Mouse (Mus musculus): Measurements from ENCODE around the gene Runx1. TPM values are rescaled to one million over a fixed set of nuclear protein-coding genes. Genes with fewer than 3 reads are reported as not detected.

Runx1 gene
- polyA plus RNA-seq, 1 experiment, result 0.48 TPM

DNA sequence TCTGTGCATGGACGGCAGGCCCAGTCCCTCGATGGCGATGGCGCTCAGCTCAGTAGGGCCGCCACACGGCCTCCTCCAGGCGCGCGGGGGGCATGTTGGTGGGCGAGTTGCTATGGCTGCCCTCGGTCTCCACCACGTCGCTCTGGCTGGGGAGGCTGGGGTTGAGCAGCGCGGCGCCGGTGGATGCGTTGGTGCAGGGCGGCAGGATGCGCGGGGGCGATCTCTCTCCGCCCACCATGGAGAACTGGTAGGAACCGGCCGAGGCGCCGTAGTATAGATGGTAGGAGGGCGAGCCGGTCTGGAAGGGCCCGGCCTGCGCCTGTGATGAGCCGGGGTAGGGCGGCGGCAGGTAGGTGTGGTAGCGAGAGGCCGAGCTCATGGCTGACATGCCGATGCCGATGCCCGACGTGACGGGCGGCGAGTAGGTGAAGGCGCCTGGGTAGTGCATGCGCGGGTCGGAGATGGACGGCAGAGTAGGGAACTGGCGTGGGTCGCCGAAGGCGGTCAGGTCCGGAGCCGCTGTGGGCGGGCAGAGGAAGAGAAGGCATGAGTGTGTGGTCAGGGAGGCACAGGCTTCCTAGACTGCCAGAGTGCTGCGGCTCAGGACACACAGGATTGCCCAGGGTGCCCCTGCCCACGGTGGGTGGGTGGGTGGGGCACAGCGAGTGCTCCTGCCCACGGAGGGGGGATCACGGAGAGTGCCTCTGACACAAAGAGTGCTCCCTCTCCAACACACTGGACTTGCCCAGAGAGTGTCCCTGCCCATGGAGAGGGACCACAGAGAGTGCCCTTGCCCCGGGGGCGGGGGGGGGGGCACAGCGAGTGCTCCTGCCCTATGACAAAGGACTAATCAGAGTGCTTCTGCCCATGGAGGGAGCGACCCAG, 220.1 kb downstream of the Runx1 start:
- H3K27ac ChIP-seq (ENCODE audit: insufficient read depth, low read length), result no peak overlapping the region
- TF ChIP-seq CTCF (IDR thresholded peaks at IDR 0.05; ENCODE audit: extremely low read depth, insufficient read depth, low read length) (no peak), POLR2A (IDR thresholded peaks at IDR 0.05; ENCODE audit: extremely low read depth, insufficient read depth, low read length) (no peak)
- H3K4me1 ChIP-seq (ENCODE audit: control insufficient read depth, insufficient read depth, low read length), result no peaks in the 10 kb centered on the region
- H3K4me3 ChIP-seq (ENCODE audit: insufficient read depth, low read length), result peak overlapping the region; percentile 16; the same call in 1 of the 2 replicates

DNA sequence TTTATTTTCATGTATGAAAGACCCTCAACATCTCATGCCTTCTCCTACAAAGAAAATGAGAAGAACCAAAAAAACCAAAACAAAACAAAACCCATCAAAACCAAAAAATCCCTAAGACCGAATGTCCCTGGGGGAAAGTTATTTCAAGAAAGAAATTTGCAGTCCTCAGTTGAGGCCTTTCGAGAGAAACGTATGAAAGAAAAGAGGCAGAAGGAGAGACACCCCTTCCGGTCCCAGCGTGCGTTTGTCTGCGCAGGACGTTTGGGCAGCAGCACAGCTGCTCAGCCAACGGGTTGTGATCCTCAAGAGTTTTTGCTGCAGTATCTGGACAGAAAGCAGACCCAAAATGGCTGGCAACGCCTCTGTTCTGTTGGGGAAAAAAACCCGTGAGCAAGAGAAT, 223.4 kb downstream of the Runx1 start:
- TF ChIP-seq CTCF (IDR thresholded peaks at IDR 0.05; ENCODE audit: extremely low read depth, insufficient read depth, low read length), result no peak
- no peak for TF ChIP-seq POLR2A (IDR thresholded peaks at IDR 0.05; ENCODE audit: extremely low read depth, insufficient read depth, low read length)
- Histone ChIP-seq H3K27ac (ENCODE audit: insufficient read depth, low read length) (no peak overlapping the region), H3K4me1 (ENCODE audit: control insufficient read depth, insufficient read depth, low read length) (no peaks in the 10 kb centered on the region), H3K4me3 (ENCODE audit: insufficient read depth, low read length) (no peak overlapping the region)

DNA sequence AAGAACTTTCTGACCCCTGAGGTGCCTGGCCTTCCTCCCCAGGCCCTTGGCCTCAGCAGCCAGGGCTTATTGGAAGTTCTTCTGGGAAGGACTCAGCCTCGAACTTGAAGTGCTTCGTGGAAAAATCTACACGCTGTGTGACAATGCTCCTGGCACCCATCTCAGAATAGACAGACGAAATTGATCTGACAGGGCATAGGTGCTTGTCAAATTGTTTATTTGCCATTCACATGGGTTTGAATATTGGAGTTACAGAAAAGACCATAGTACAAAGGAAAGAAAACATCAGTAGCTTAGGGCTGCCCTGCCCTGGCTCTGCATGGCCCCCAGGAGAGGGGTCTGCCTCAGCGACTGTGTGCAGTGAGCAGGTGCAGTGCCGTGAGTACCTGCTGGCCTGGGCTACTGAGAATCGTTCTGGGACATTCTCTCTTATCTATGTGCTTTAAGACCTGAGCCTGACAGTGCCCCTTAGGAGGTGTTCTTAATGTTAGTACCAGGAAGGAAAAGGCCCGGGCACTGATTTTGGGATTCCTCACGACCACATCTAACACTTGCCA, 224.6 kb downstream of the Runx1 start:
- H3K27ac ChIP-seq (ENCODE audit: insufficient read depth, low read length), result no peak overlapping the region
- TF ChIP-seq POLR2A (IDR thresholded peaks at IDR 0.05; ENCODE audit: extremely low read depth, insufficient read depth, low read length) (no peak), CTCF (IDR thresholded peaks at IDR 0.05; ENCODE audit: extremely low read depth, insufficient read depth, low read length) (no peak)
- no peaks in the 10 kb centered on the region for H3K4me1 ChIP-seq (ENCODE audit: control insufficient read depth, insufficient read depth, low read length)
- no peak overlapping the region for H3K4me3 ChIP-seq (ENCODE audit: insufficient read depth, low read length)

DNA sequence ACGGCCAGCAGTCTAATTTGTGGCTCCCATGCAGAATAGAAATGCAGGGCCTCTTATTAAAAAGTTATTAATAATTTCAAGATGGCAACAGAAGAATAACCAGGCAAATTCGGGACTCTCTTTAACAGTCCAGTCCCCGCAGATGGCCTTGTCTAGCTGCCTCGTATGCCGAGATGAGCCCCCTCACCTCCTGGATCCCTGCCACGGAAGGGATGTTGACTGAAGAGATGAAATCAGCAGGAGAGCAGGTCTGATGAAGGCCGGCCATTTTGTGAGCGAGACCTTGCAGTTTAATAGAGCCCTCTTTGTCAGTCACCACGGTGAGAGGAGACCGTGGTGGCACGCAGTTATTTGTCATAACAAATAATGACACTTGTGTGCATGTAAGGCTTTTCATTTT, 226.5 kb downstream of the Runx1 start:
- Histone ChIP-seq H3K27ac (ENCODE audit: insufficient read depth, low read length) (no peak overlapping the region), H3K4me3 (ENCODE audit: insufficient read depth, low read length) (no peak overlapping the region), H3K4me1 (ENCODE audit: control insufficient read depth, insufficient read depth, low read length) (no peaks in the 10 kb centered on the region)
- no peak for TF ChIP-seq CTCF (IDR thresholded peaks at IDR 0.05; ENCODE audit: extremely low read depth, insufficient read depth, low read length)
- no peak for TF ChIP-seq POLR2A (IDR thresholded peaks at IDR 0.05; ENCODE audit: extremely low read depth, insufficient read depth, low read length)

DNA sequence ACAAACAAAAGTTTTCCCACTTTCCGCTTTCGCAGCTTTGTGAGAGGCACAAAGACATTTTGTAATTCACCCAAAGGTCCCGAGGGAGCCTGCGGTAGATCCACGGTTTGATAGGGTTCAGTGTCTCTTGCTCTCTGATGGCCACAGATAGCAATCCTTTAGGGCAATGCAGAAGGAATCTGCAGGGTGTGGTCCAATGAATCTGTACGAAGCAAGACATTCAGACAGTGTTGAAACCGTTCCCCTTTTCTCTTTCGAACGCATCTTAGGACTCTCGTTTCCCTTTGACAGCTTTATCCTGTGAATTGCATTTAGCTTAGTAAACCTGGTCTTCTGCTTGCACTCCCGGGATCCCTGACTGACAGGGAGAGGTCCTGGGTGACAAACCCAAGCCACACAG, 228.3 kb downstream of the Runx1 start:
- no peak for TF ChIP-seq CTCF (IDR thresholded peaks at IDR 0.05; ENCODE audit: extremely low read depth, insufficient read depth, low read length)
- no peak for TF ChIP-seq POLR2A (IDR thresholded peaks at IDR 0.05; ENCODE audit: extremely low read depth, insufficient read depth, low read length)
- H3K27ac ChIP-seq (ENCODE audit: insufficient read depth, low read length), result no peak overlapping the region
- no peak overlapping the region for H3K4me3 ChIP-seq (ENCODE audit: insufficient read depth, low read length)
- H3K4me1 ChIP-seq (ENCODE audit: control insufficient read depth, insufficient read depth, low read length), result no peaks in the 10 kb centered on the region

DNA sequence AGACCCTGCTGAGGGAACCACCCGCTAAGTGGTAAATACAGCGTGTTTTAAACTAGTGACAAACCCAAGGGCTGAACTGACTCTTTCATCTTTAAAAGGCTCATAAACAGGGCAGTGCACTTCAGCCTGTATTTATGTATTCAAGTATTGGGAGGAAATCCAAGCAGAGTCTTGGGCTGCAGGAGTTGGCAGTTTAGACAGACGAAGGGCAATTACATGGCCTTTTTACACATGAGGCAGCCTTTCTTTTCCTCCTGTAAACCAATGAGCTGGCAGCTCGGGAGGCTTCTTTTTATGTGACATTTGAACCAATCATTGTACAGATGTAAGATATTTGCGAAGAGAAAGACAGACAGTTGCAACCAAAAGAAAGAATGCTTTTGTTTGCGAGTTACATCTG, 233.7 kb downstream of the Runx1 start:
- Histone ChIP-seq H3K4me1 (ENCODE audit: control insufficient read depth, insufficient read depth, low read length) (no peaks in the 10 kb centered on the region), H3K4me3 (ENCODE audit: insufficient read depth, low read length) (no peak overlapping the region), H3K27ac (ENCODE audit: insufficient read depth, low read length) (no peak overlapping the region)
- TF ChIP-seq CTCF (IDR thresholded peaks at IDR 0.05; ENCODE audit: extremely low read depth, insufficient read depth, low read length) (no peak), POLR2A (IDR thresholded peaks at IDR 0.05; ENCODE audit: extremely low read depth, insufficient read depth, low read length) (no peak)

DNA sequence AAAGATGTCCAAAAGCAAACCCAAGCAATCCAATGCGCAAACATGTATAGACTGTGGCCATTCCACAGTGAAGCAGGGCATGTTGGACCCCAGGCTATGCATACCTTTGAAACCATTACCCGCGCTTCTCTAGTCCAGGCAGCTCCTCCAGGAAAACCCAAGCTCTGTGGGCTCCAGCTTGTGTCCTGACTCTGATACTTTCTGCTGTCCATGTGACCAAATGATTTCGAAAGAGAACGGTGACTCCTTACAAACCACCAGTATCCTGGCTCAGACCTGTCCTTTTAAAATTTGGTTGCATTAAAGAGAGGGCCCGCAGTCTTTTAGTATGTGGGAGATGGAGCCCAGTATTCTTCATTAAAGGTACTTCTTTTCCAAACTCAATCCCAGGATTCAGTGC, 234.2 kb downstream of the Runx1 start:
- Histone ChIP-seq H3K27ac (ENCODE audit: insufficient read depth, low read length) (no peak overlapping the region), H3K4me1 (ENCODE audit: control insufficient read depth, insufficient read depth, low read length) (no peaks in the 10 kb centered on the region), H3K4me3 (ENCODE audit: insufficient read depth, low read length) (no peak overlapping the region)
- TF ChIP-seq POLR2A (IDR thresholded peaks at IDR 0.05; ENCODE audit: extremely low read depth, insufficient read depth, low read length) (no peak), CTCF (IDR thresholded peaks at IDR 0.05; ENCODE audit: extremely low read depth, insufficient read depth, low read length) (no peak)

DNA sequence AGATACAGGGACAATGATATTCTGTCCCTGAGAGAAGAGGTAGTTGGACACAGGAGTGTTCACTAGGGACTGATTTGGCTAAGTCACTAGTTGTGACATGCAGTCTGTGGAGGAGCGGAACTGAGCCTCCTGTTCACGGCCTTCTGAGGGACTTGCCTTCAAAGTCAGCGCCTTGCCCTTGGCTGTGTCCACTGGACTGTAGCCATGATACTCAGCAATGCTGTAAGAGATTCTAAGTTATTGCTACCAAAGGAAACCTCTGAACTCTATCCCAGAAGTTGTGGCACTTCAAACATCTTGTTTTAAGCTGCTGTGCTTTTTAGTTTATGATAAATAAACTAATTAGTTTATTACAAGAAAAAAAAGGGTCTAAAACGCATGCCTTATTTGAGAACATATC, 238.1 kb downstream of the Runx1 start:
- TF ChIP-seq POLR2A (IDR thresholded peaks at IDR 0.05; ENCODE audit: extremely low read depth, insufficient read depth, low read length) (no peak), CTCF (IDR thresholded peaks at IDR 0.05; ENCODE audit: extremely low read depth, insufficient read depth, low read length) (no peak)
- no peak overlapping the region for H3K27ac ChIP-seq (ENCODE audit: insufficient read depth, low read length)

DNA sequence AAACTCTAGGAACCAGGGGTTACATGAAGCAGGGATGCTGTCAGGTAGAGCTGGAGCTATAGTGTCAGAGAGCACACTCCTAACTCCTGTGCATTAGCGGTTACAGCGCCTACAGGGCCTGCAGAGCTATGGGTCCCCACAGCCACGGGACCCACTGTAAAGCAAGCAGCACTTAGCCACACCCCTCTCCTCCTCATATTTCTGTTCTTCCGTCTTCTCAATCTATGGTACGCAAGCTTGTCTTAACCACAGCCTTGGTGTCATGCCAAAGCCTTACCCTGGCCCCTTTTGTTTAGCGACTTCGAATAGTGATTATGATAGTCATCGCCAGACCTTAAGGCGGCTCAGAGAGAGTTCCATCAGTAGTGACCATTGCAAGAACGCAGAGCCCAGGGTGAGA, 244.2 kb downstream of the Runx1 start:
- TF ChIP-seq POLR2A (IDR thresholded peaks at IDR 0.05; ENCODE audit: extremely low read depth, insufficient read depth, low read length) (no peak), CTCF (IDR thresholded peaks at IDR 0.05; ENCODE audit: extremely low read depth, insufficient read depth, low read length) (no peak)
- no peak overlapping the region for H3K27ac ChIP-seq (ENCODE audit: insufficient read depth, low read length)
- H3K4me1 ChIP-seq (ENCODE audit: control insufficient read depth, insufficient read depth, low read length), result no peaks in the 10 kb centered on the region
- no peak overlapping the region for H3K4me3 ChIP-seq (ENCODE audit: insufficient read depth, low read length)

More for the DNA sequence above, 238.1 kb downstream of the Runx1 start:
- Histone ChIP-seq H3K4me3 (ENCODE audit: insufficient read depth, low read length) (no peak overlapping the region), H3K4me1 (ENCODE audit: control insufficient read depth, insufficient read depth, low read length) (no peaks in the 10 kb centered on the region)

DNA sequence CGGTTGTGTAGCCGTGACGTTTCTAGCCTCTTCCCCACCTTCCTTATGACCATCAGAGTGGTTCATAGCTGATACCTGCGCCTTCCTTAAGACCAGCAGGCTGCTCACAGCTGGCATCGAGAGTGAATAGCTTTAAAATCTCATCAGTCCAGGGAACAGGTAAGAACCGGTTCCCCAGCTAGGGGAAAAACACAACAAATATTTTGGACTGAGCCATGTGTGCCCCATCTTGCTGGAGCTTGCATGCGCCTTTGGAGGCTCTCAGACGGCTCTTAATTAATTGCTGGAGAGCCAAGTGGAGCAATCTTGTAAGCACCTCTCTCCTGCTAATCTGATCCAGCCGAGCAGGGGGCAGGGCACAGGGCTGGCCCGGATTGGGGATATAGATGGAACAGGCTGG, 245.0 kb downstream of the Runx1 start:
- no peak overlapping the region for H3K4me3 ChIP-seq (ENCODE audit: insufficient read depth, low read length)
- H3K27ac ChIP-seq (ENCODE audit: insufficient read depth, low read length), result no peak overlapping the region
- no peaks in the 10 kb centered on the region for H3K4me1 ChIP-seq (ENCODE audit: control insufficient read depth, insufficient read depth, low read length)
- TF ChIP-seq CTCF (IDR thresholded peaks at IDR 0.05; ENCODE audit: extremely low read depth, insufficient read depth, low read length) (no peak), POLR2A (IDR thresholded peaks at IDR 0.05; ENCODE audit: extremely low read depth, insufficient read depth, low read length) (no peak)

Measured in cortical plate, adult 2 months (tissue).